ENCODE assay signal across 29 mouse cellular contexts in genomic region chr3:132859573-132859972, GRCm38 (mm10).
DNase-seq lines count a peak whose midpoint lies in the region; ATAC-seq and TF ChIP-seq lines count a peak whose summit lies in the region.
"Had no signal": no experiment of that assay in that cellular context is flagged by ENCODE, and none has a peak within 500 bp of the region (broad histone marks: within the 10 kb centered on the region; RNA-seq: fewer than 3 reads in every experiment).

No protein-coding gene starts in this region.

- 62% methylated on average over 7 of the region's 7 CpGs for WGBS in lung, postnatal 0 days
- WGBS in limb, embryonic 10.5 days, result 86% methylated on average over 7 of the region's 7 CpGs
- WGBS in intestine, embryonic 15.5 days, result 75% methylated on average over 7 of the region's 7 CpGs

- no peaks in the 10 kb centered on the region for H3K36me3 ChIP-seq in lung, postnatal 0 days (ENCODE audit: insufficient read depth, low read length)
- no peaks in the 10 kb centered on the region for H3K36me3 ChIP-seq in limb, embryonic 10.5 days
- no peaks in the 10 kb centered on the region for H3K36me3 ChIP-seq in intestine, embryonic 15.5 days
- H3K36me3 ChIP-seq: heart, embryonic 13.5 days; limb, embryonic 13.5 days; lung, embryonic 15.5 days had no signal

- H3K27ac ChIP-seq in lung, postnatal 0 days (ENCODE audit: low read length), result no peak overlapping the region
- peak overlapping the region; percentile 79 for H3K27ac ChIP-seq in limb, embryonic 10.5 days
- no peak overlapping the region for H3K27ac ChIP-seq in intestine, embryonic 15.5 days
- H3K27ac ChIP-seq: gastrocnemius, adult 2 months; heart, adult 2 months; heart, embryonic 13.5 days; lung, embryonic 15.5 days had no signal

- intact Hi-C loops in left cerebral cortex, postnatal 25 days (cut with DNase I), result no loop called here

- no peak for TF ChIP-seq EP300 in lung, postnatal 0 days (IDR thresholded peaks at IDR 0.05)

- no peak for DNase-seq in lung, postnatal 0 days (ENCODE audit: low spot score)
- DNase-seq in lung, postnatal 36 days, result no peak
- DNase-seq in limb, embryonic 10.5 days (ENCODE audit: low spot score), result no peak
- no peak for DNase-seq in left cerebral cortex, postnatal 25 days (ENCODE audit: low spot score in 2 of 2)
- no peak for DNase-seq in testis, postnatal 10 days (ENCODE audit: low spot score)
- DNase-seq: adrenal gland, postnatal 10 days; cerebellum, adult 11 months; cerebellum, adult 9-10 months; gastrocnemius, adult 2 months; gastrocnemius, postnatal 36 days; heart, adult 2 months; heart, postnatal 14 days; kidney, adult 2 months; layer of hippocampus, postnatal 36 days; lung, postnatal 4 days; midbrain, embryonic 14.5 days; right cerebral cortex, adult 18-20 months; spleen, adult 18-20 months; thymus, adult 2 months; thymus, postnatal 36 days had no signal

- no peaks in the 10 kb centered on the region for H3K9me3 ChIP-seq in lung, postnatal 0 days (ENCODE audit: low read length)
- no peaks in the 10 kb centered on the region for H3K9me3 ChIP-seq in limb, embryonic 10.5 days (replicated peaks)
- H3K9me3 ChIP-seq in intestine, embryonic 15.5 days, result no peaks in the 10 kb centered on the region
- H3K9me3 ChIP-seq: heart, embryonic 13.5 days; limb, embryonic 13.5 days; lung, embryonic 15.5 days; megakaryocyte, embryonic 14.5 days had no signal

- peaks cover 6% of the 10 kb centered on the region; the same call in 1 of the 2 replicates for H3K4me1 ChIP-seq in lung, postnatal 0 days (ENCODE audit: insufficient read depth, low read depth, low read length)
- H3K4me1 ChIP-seq in limb, embryonic 10.5 days, result peaks cover 46% of the 10 kb centered on the region
- H3K4me1 ChIP-seq in intestine, embryonic 15.5 days (replicated peaks), result no peaks in the 10 kb centered on the region

- no peak overlapping the region for H3K4me3 ChIP-seq in lung, postnatal 0 days (ENCODE audit: low read depth, low read length)
- H3K4me3 ChIP-seq in limb, embryonic 10.5 days, result no peak overlapping the region
- no peak overlapping the region for H3K4me3 ChIP-seq in intestine, embryonic 15.5 days (replicated peaks)
- H3K4me3 ChIP-seq: gastrocnemius, adult 2 months; heart, adult 2 months; heart, embryonic 13.5 days; limb, embryonic 13.5 days; lung, embryonic 15.5 days; megakaryocyte, embryonic 14.5 days had no signal

- no peak for TF ChIP-seq CTCF in lung, postnatal 0 days (IDR thresholded peaks at IDR 0.05)

- H3K27me3 ChIP-seq in lung, postnatal 0 days (replicated peaks; ENCODE audit: insufficient read depth, low read length), result 0 out of 2 replicates have a peak, but pooled peaks cover 5% of the 10 kb centered on the region
- H3K27me3 ChIP-seq in limb, embryonic 10.5 days (ENCODE audit: low read depth, poor library complexity, severe bottlenecking), result no peaks in the 10 kb centered on the region
- no peaks in the 10 kb centered on the region for H3K27me3 ChIP-seq in intestine, embryonic 15.5 days (replicated peaks)
- H3K27me3 ChIP-seq: heart, embryonic 13.5 days; limb, embryonic 13.5 days had no signal

- no peak overlapping the region for H3K4me2 ChIP-seq in lung, postnatal 0 days (replicated peaks; ENCODE audit: low read depth, low read length)
- no peak overlapping the region for H3K4me2 ChIP-seq in intestine, embryonic 15.5 days (replicated peaks)
- H3K4me2 ChIP-seq: heart, embryonic 13.5 days; limb, embryonic 13.5 days; liver, embryonic 11.5 days; lung, embryonic 15.5 days had no signal

- no peak for ATAC-seq in lung, postnatal 0 days
- ATAC-seq in common myeloid progenitor, adult 5-6 weeks (replicated peaks; ENCODE audit: low read depth, poor library complexity, severe bottlenecking), result peak; percentile 15; the same call in 1 of the 2 replicates
- no peak for ATAC-seq in intestine, embryonic 15.5 days
- ATAC-seq: forebrain, embryonic 14.5 days; hindbrain, embryonic 16.5 days had no signal

- 0 out of 2 replicates have a peak overlapping the region, but pooled peaks have one; percentile 16 for H3K9ac ChIP-seq in lung, postnatal 0 days (replicated peaks; ENCODE audit: low read depth)
- no peak overlapping the region for H3K9ac ChIP-seq in intestine, embryonic 15.5 days
- H3K9ac ChIP-seq: heart, embryonic 13.5 days; limb, embryonic 13.5 days; lung, embryonic 15.5 days had no signal
